Mouse (Mus musculus) heart, embryonic 12.5 days (tissue): Measurements from ENCODE around the gene Esp23. TPM values are rescaled to one million over a fixed set of nuclear protein-coding genes. Genes with fewer than 3 reads are reported as not detected.
"Not testable (repeated sequence)": the region's sequence is repeated elsewhere in the genome, so short reads cannot be mapped to it uniquely, and the experiment has no call there.

Source experiments
- ATAC-seq: fragments of 200-750 bp; cut with Nextera tagmentation; 2 replicates; pipeline ENCODE4 v1.8.0; 2017; ENCODE audit warnings: moderate TSS enrichment, moderate library complexity; ENCODE audit not compliant: insufficient number of reproducible peaks, low FRiP score
- H3K27ac ChIP-seq: fragments of 300-500 bp; sonication (generic); 2 replicates; pipeline ENCODE4 v1.5.1; 2016; ENCODE audit warnings: mild to moderate bottlenecking, moderate library complexity; ENCODE audit not compliant: poor library complexity, severe bottlenecking
- H3K27me3 ChIP-seq: fragments of 300-500 bp; sonication (generic); replicated peaks from 2 replicates; pipeline ENCODE4 v1.6.1; 2016; ENCODE audit warnings: mild to moderate bottlenecking, moderate library complexity
- H3K36me3 ChIP-seq: fragments of 300-500 bp; sonication (generic); 2 replicates; pipeline ENCODE4 v1.6.1; 2016; ENCODE audit warnings: mild to moderate bottlenecking, moderate library complexity
- H3K4me1 ChIP-seq: fragments of 300-500 bp; sonication (generic); replicated peaks from 2 replicates; pipeline ENCODE4 v1.6.1; 2016; ENCODE audit warnings: mild to moderate bottlenecking
- H3K4me2 ChIP-seq: fragments of 300-500 bp; sonication (generic); 2 replicates; pipeline ENCODE4 v1.6.1; 2016; ENCODE audit warnings: mild to moderate bottlenecking, moderate library complexity
- H3K4me3 ChIP-seq: fragments of 300-500 bp; sonication (generic); 2 replicates; pipeline ENCODE4 v1.5.1; 2016; ENCODE audit warnings: mild to moderate bottlenecking
- H3K9ac ChIP-seq: fragments of 300-500 bp; sonication (generic); 2 replicates; pipeline ENCODE4 v1.6.1; 2016; ENCODE audit warnings: mild to moderate bottlenecking, moderate library complexity
- H3K9me3 ChIP-seq: fragments of 300-500 bp; sonication (generic); replicated peaks from 2 replicates; pipeline ENCODE4 v1.6.1; 2016; ENCODE audit warnings: mild to moderate bottlenecking, moderate library complexity
- WGBS: fragments of 180-500 bp; shearing (Covaris S2); methylation state at CpG from one replicate; pipeline ENCODE4 v1.1.7; 2016; 5-methylcytosine and 5-hydroxymethylcytosine counted together
- polyA plus RNA-seq: library from polyadenylated mRNA; unstranded; fragments of >200 nt; fragmentation: Nextera tagmentation; extraction: Ambion mirVana; gene quantifications from 2 replicates; pipeline ENCODE4 v1.2.1, GENCODE M21; 2016

The Esp23 gene
- not detected in 2 replicates for polyA plus RNA-seq

DNA sequence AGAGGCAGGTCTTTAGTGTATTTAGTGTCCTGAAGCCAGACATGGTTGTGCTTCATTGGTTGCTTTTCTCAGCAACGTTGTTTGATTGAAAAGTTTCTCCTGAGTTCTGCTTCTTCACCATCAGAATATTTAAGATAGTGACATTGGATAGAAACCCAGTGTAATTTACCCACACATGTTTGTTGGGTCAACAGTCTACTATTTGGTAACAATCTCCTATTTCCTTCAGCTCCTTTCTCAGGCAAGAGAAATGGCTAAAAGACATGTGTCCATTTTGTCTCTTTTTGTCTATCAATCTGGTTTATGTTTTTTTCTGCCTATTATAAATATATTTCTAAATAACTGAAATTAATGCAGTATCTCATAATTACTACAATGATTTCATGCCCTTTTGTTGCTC lies at the start of gene Esp23:
TSS of gene Esp23 (minus strand) at position 101 of the 400 bp plus-strand sequence.
- no peaks in the 10 kb centered on the region for H3K4me1 ChIP-seq
- no peak for ATAC-seq
- no peak within 1 kb of the TSS for H3K4me3 ChIP-seq
- H3K36me3 ChIP-seq = no peaks in the 10 kb centered on the region
- 51% methylated on average over 1 of the region's 1 CpGs for WGBS
- H3K9ac ChIP-seq = no peak within 1 kb of the TSS
- H3K27me3 ChIP-seq = no peaks in the 10 kb centered on the region
- H3K4me2 ChIP-seq = no peak within 1 kb of the TSS
- H3K9me3 ChIP-seq = peaks cover 10% of the 10 kb centered on the region
- no peak within 1 kb of the TSS for H3K27ac ChIP-seq

DNA sequence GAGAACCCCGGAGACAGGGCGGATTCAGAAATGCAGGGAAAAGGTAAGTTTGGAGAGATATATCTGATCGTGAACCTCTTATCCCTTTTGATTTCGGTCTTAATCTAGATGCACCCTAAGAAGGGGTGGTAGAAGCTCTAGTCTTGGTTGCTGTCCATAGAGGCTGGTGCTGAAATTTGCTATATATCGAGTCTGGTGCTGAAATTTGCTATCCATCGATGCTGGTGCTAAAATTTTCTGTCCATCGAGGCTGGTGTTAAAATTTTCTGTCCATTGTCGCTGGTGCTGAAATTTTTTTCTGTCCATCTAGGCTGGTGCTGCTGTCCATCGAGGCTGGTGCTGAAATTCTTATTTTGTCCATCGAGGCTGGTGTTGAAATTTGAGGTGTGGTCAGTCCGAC lies 30.3 kb upstream of the Esp23 start:
- WGBS = 65% methylated on average over 11 of the region's 11 CpGs

DNA sequence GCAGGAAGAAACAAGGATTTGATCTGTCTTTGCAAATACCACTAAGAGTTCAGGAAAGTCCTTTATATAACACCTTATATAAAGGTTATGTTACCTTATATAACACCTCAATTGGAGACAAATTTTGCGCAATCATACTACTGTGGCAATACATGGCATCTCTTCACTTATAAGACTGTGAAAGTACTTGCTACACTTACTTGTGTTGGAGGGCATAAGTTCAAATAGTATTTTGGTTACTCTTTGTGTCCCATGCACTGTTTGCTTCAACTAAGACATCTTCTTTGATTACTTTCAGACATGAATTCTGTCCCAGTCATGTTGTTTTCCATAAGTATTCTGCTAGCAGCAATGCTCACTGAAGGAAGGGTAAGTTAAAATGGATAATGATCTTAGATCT lies 18.2 kb upstream of the Esp23 start, which contains the start of gene Esp22:
TSS of gene Esp22 (plus strand) at position 301 of the 400 bp plus-strand sequence.
- Histone ChIP-seq H3K27ac (no peak within 1 kb of the TSS), H3K27me3 (no peaks in the 10 kb centered on the region), H3K4me3 (no peak within 1 kb of the TSS), H3K36me3 (no peaks in the 10 kb centered on the region), H3K9me3 (peaks cover 8% of the 10 kb centered on the region), H3K4me1 (no peaks in the 10 kb centered on the region), H3K4me2 (no peak within 1 kb of the TSS), H3K9ac (no peak within 1 kb of the TSS)
- ATAC-seq = no peak
- 78% methylated on average over 1 of the region's 1 CpGs for WGBS

More for the DNA sequence above, 30.3 kb upstream of the Esp23 start:
- H3K9me3 ChIP-seq = peaks cover 22% of the 10 kb centered on the region
- not testable (repeated sequence) for ATAC-seq, H3K27ac ChIP-seq, H3K27me3 ChIP-seq, H3K36me3 ChIP-seq, H3K9ac ChIP-seq, H3K4me3 ChIP-seq, H3K4me1 ChIP-seq, H3K4me2 ChIP-seq

DNA sequence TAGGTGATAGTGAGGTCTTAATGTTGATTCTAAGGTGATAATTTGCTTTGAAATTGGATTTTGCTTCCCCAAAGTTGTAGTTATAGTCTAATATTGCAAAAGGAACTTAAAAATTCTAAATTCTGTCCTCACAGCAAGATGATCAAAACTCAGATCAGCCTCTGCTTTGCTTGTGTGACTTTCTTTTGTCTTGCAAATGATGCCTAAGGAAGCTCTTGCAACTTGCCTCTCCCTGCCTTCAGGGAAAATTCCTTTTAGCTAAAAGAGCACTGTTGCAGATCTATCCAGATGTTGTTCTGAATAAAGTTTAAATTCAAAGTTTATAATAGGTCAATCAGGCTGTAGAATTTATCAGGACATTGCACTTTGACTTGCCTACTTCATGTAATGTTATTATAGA lies 13.2 kb downstream of the Esp23 start:
- H3K4me1 ChIP-seq = no peaks in the 10 kb centered on the region
- no peaks in the 10 kb centered on the region for H3K36me3 ChIP-seq
- H3K4me3 ChIP-seq = no peak overlapping the region
- H3K27me3 ChIP-seq = no peaks in the 10 kb centered on the region
- no peak overlapping the region for H3K27ac ChIP-seq
- H3K4me2 ChIP-seq = no peak overlapping the region
- no peak for ATAC-seq
- peaks cover 15% of the 10 kb centered on the region for H3K9me3 ChIP-seq
- H3K9ac ChIP-seq = no peak overlapping the region

DNA sequence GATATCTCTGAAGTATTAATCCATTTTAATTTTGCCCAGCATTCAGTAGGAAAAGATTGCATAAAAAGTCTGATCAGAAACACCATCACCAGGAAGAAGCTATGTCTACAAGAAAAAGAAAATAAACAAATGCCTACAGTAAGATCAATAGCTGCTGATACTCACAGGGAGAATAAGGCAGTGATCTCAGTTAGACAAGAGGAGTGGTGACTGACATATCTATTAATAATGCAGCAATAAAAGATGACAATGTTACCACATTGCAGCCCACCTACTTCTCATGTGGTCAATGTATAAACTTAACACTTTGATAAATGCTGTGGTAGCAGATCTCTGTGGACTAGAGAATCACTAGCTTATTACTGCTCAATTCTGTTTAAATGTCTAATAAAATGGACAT lies 33.6 kb downstream of the Esp23 start, which contains the start of gene Gm21903:
TSS of gene Gm21903 (minus strand) at position 101 of the 400 bp plus-strand sequence.
- H3K9me3 ChIP-seq = peaks cover 5% of the 10 kb centered on the region
- no peak within 1 kb of the TSS for H3K4me2 ChIP-seq
- H3K27ac ChIP-seq = no peak within 1 kb of the TSS
- H3K36me3 ChIP-seq = no peaks in the 10 kb centered on the region
- no peak within 1 kb of the TSS for H3K4me3 ChIP-seq
- no peak for ATAC-seq
- H3K9ac ChIP-seq = no peak within 1 kb of the TSS
- H3K27me3 ChIP-seq = no peaks in the 10 kb centered on the region
- no peaks in the 10 kb centered on the region for H3K4me1 ChIP-seq

DNA sequence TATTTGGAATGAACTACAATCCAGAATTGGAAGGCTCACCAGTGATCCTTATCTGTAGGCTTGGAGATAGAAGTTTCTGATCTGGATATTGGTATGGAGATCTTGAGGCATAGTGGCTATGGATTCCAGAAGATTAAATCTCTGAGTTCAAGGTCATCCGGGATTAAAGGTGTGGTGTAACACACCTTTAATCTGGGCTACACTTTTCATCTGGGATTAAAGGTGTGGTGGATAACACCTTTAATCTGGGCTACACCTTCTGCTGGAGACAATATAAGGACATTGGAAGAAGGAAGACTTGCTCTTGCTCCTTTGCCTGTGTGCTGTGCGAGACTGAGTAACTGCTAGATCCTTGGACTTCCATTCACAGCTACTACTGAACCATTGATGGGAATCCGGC lies 40.4 kb downstream of the Esp23 start, which contains the start of gene Esp24:
TSS of gene Esp24 (plus strand) at position 301 of the 400 bp plus-strand sequence.
- ATAC-seq, H3K4me1 ChIP-seq, H3K36me3 ChIP-seq, H3K27me3 ChIP-seq, H3K4me2 ChIP-seq, H3K4me3 ChIP-seq, H3K9ac ChIP-seq, H3K27ac ChIP-seq, H3K9me3 ChIP-seq: not testable (repeated sequence)
- WGBS = 81% methylated on average over 3 of the region's 3 CpGs

Other genes with a start within 250 kb of the Esp23 start
- not detected in 2 replicates for gene Esp24, start 40.3 kb downstream of the Esp23 start, polyA plus RNA-seq
- gene Gm21903, start 33.7 kb downstream of the Esp23 start, polyA plus RNA-seq = not detected in 2 replicates
- gene Esp22, start 18.3 kb upstream of the Esp23 start, polyA plus RNA-seq = not detected in 2 replicates